Mouse (Mus musculus): ENCODE results near the gene Lrrc10b. TPM values are rescaled to one million over a fixed set of nuclear protein-coding genes. Genes with fewer than 3 reads are reported as not detected.

The Lrrc10b gene
- polyA plus RNA-seq, 1 experiment from 2014 or later: 2.8 TPM

DNA sequence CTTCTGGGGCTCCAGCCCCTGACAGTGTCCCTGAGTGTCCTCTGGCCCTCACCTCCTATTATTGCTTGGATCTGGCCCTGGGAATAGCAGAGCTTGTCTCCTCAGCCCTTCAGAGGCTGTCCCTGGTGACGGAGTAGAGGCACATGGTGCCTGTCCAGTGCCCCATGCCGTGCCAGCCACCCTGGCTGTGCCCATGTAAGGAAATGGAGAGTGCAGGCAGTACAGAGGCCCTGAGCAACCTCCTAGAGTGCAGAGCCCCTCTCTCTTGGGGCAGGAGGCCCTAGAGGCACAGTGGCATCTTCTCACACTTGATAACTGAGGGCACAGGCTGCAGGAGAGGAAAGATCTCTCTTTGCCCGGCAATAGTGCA is 1.9 kb downstream of the Lrrc10b start:
- Histone ChIP-seq H3K4me1 (replicated peaks; ENCODE audit: control insufficient read depth, insufficient read depth) (no peaks in the 10 kb centered on the region; the same call in 1 of the 2 replicates), H3K36me3 (ENCODE audit: control insufficient read depth, insufficient read depth, low read length) (no peaks in the 10 kb centered on the region), H3K27ac (replicated peaks) (peak overlapping the region; percentile 58; the same call in 1 of the 2 replicates), H3K9ac (ENCODE audit: low read length) (no peak overlapping the region), H3K4me2 (replicated peaks; ENCODE audit: low read depth) (peak overlapping the region; percentile 23; the same call in 1 of the 2 replicates), H3K27me3 (ENCODE audit: control insufficient read depth, insufficient read depth, low read length) (peaks cover 4% of the 10 kb centered on the region; the same call in 1 of the 2 replicates), H3K9me3 (ENCODE audit: control insufficient read depth, low read length) (no peaks in the 10 kb centered on the region), H3K4me3 (ENCODE audit: low read depth, low read length) (peak overlapping the region; percentile 4; the same call in 1 of the 2 replicates)
- no peak for ATAC-seq (ENCODE audit: low FRiP score, low TSS enrichment)
- no peak for DNase-seq (ENCODE audit: low spot score)
- TF ChIP-seq EP300 (optimal IDR thresholded peaks at IDR 0.05) (no peak), CTCF (IDR thresholded peaks at IDR 0.05; ENCODE audit: low read depth) (no peak)
- 62% methylated on average over 3 of the region's 3 CpGs for WGBS

DNA sequence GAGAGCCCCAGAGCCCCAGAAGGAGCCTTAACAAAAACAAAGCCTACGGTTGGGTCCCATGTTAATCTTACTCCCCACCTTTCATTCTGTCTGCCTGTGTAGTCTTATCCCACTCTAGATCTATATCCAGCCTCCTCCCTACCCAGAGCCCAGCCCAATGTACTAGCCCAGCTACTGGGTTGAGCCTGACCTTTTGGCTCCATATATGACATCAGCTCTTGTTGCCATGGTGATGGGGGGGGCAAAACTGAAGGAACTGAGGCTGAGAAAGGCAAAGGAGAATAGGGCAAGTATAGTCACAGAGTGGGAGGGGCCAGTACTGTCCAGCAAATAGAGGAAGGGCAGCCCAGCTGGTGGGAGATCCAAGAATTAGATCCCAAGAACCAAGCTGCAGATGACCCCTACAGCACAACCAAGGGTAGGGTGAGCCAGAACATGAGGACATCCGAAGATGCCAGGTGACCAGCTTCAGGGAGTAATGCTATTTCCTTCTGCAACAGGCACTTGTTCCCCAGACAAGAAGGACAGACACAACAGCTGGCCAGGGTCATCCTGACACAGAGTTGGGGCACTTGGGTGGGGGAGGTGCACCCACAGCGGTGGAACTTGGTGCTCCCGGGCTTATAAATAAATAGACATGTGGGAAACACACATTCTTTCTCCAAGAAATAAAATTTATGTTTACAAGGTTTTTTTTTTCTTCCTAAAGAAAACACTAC is 2.4 kb downstream of the Lrrc10b start:
- Histone ChIP-seq H3K9ac (ENCODE audit: low read length) (no peak overlapping the region), H3K27ac (replicated peaks) (peak overlapping the region; percentile 58; the same call in 1 of the 2 replicates), H3K4me3 (ENCODE audit: low read depth, low read length) (peak overlapping the region; percentile 4; the same call in 1 of the 2 replicates), H3K4me2 (replicated peaks; ENCODE audit: low read depth) (0 out of 2 replicates have a peak overlapping the region, but pooled peaks have one; percentile 5), H3K9me3 (ENCODE audit: control insufficient read depth, low read length) (no peaks in the 10 kb centered on the region), H3K36me3 (ENCODE audit: control insufficient read depth, insufficient read depth, low read length) (no peaks in the 10 kb centered on the region), H3K27me3 (ENCODE audit: control insufficient read depth, insufficient read depth, low read length) (peaks cover 3% of the 10 kb centered on the region; the same call in 1 of the 2 replicates), H3K4me1 (replicated peaks; ENCODE audit: control insufficient read depth, insufficient read depth) (no peaks in the 10 kb centered on the region; the same call in 1 of the 2 replicates)
- ATAC-seq (ENCODE audit: low FRiP score, low TSS enrichment) (peak; percentile 52), DNase-seq (ENCODE audit: low spot score) (peak; percentile 59)
- 45% methylated on average over 4 of the region's 4 CpGs for WGBS
- TF ChIP-seq EP300 (optimal IDR thresholded peaks at IDR 0.05) (no peak), CTCF (IDR thresholded peaks at IDR 0.05; ENCODE audit: low read depth) (no peak)

DNA sequence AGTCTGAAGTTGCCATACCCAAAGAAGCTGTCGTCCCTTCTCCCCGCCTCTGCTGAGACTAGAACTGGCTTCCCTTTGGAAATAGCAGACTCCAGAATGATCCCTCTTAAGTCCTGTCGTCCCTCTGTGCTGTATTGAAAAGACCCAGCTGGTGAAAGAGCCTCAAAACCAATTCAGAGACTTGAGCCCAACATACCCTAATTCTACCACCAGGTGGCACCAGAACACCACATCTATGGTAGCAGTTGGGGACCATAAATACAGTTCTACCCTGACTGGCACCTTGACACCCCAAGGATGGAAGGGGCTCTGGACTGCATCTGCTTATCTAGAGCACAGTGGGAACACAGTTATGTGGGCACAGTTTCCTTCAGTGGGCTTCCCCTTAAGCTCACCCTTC is 7.6 kb downstream of the Lrrc10b start:
- H3K27ac ChIP-seq (replicated peaks): no peak overlapping the region
- no peak overlapping the region for H3K4me2 ChIP-seq (replicated peaks; ENCODE audit: low read depth)
- H3K9me3 ChIP-seq (ENCODE audit: control insufficient read depth, low read length): no peaks in the 10 kb centered on the region
- ATAC-seq (ENCODE audit: low FRiP score, low TSS enrichment) (peak; percentile 48; the same call in 1 of the 2 replicates), DNase-seq (ENCODE audit: low spot score) (peak; percentile 74)
- no peak for TF ChIP-seq EP300 (optimal IDR thresholded peaks at IDR 0.05)
- TF ChIP-seq CTCF (IDR thresholded peaks at IDR 0.05; ENCODE audit: low read depth): peak; percentile 98
- WGBS: 0% methylated on average over 3 of the region's 3 CpGs
- H3K9ac ChIP-seq (ENCODE audit: low read length): no peak overlapping the region
- H3K4me1 ChIP-seq (replicated peaks; ENCODE audit: control insufficient read depth, insufficient read depth): no peaks in the 10 kb centered on the region
- H3K4me3 ChIP-seq (ENCODE audit: low read depth, low read length): no peak overlapping the region
- H3K36me3 ChIP-seq (ENCODE audit: control insufficient read depth, insufficient read depth, low read length): no peaks in the 10 kb centered on the region
- no peaks in the 10 kb centered on the region for H3K27me3 ChIP-seq (ENCODE audit: control insufficient read depth, insufficient read depth, low read length)

DNA sequence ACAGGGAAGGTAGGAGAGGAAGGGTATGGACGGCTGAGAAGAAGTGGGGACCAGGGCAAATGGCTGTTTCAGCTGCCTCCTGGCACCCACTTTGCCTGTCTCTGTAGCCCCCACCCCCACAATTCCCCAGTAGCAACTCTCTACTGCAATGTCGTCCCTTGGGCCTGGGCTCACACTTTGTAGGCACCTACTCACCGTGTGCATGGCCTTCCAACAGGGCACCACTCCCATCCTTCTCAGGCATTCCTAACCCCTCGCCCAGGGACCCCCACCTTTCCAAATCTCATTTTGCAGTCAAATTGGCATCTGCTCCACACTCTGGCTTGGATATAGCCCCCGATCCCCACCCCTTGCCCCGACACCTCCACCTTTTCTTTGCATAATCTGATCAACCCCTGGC is 8.1 kb downstream of the Lrrc10b start:
- no peaks in the 10 kb centered on the region for H3K9me3 ChIP-seq (ENCODE audit: control insufficient read depth, low read length)
- whole genome bisulfite sequencing: 59% methylated on average over 6 of the region's 6 CpGs
- no peaks in the 10 kb centered on the region for H3K27me3 ChIP-seq (ENCODE audit: control insufficient read depth, insufficient read depth, low read length)
- no peak overlapping the region for H3K4me2 ChIP-seq (replicated peaks; ENCODE audit: low read depth)
- DNase-seq (ENCODE audit: low spot score) (no peak), ATAC-seq (ENCODE audit: low FRiP score, low TSS enrichment) (no peak)
- H3K4me3 ChIP-seq (ENCODE audit: low read depth, low read length): no peak overlapping the region
- no peaks in the 10 kb centered on the region for H3K36me3 ChIP-seq (ENCODE audit: control insufficient read depth, insufficient read depth, low read length)
- no peak overlapping the region for H3K27ac ChIP-seq (replicated peaks)
- H3K9ac ChIP-seq (ENCODE audit: low read length): no peak overlapping the region
- no peaks in the 10 kb centered on the region for H3K4me1 ChIP-seq (replicated peaks; ENCODE audit: control insufficient read depth, insufficient read depth)
- no peak for TF ChIP-seq EP300 (optimal IDR thresholded peaks at IDR 0.05)
- TF ChIP-seq CTCF (IDR thresholded peaks at IDR 0.05; ENCODE audit: low read depth): no peak

DNA sequence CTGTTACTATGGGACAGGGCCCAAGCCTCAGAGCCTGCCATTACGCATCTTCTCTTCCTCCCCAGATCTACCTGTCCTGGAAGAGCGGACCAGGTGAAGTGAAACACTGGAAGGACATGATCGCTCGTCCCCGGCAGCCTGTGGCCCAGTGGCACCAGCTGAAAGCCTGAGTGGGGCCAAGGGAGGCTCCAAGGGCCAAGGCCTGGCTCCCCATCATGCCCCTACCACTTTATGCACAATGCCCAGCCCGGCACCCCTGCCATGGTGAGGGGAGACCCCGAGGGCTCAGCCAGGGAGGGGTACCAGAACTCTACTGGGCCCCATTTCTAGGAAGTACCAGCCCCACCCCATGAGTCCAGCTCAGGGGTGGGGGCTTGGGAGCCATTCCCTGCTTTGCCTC is 9.0 kb downstream of the Lrrc10b start:
- TF ChIP-seq CTCF (IDR thresholded peaks at IDR 0.05; ENCODE audit: low read depth) (no peak), EP300 (optimal IDR thresholded peaks at IDR 0.05) (no peak)
- DNase-seq (ENCODE audit: low spot score) (no peak), ATAC-seq (ENCODE audit: low FRiP score, low TSS enrichment) (no peak)
- H3K36me3 ChIP-seq (ENCODE audit: control insufficient read depth, insufficient read depth, low read length): no peaks in the 10 kb centered on the region
- H3K4me1 ChIP-seq (replicated peaks; ENCODE audit: control insufficient read depth, insufficient read depth): no peaks in the 10 kb centered on the region
- H3K9ac ChIP-seq (ENCODE audit: low read length): no peak overlapping the region
- no peak overlapping the region for H3K4me2 ChIP-seq (replicated peaks; ENCODE audit: low read depth)
- no peaks in the 10 kb centered on the region for H3K27me3 ChIP-seq (ENCODE audit: control insufficient read depth, insufficient read depth, low read length)
- no peak overlapping the region for H3K4me3 ChIP-seq (ENCODE audit: low read depth, low read length)
- H3K9me3 ChIP-seq (ENCODE audit: control insufficient read depth, low read length): no peaks in the 10 kb centered on the region
- 94% methylated on average over 7 of the region's 7 CpGs for WGBS
- H3K27ac ChIP-seq (replicated peaks): no peak overlapping the region

DNA sequence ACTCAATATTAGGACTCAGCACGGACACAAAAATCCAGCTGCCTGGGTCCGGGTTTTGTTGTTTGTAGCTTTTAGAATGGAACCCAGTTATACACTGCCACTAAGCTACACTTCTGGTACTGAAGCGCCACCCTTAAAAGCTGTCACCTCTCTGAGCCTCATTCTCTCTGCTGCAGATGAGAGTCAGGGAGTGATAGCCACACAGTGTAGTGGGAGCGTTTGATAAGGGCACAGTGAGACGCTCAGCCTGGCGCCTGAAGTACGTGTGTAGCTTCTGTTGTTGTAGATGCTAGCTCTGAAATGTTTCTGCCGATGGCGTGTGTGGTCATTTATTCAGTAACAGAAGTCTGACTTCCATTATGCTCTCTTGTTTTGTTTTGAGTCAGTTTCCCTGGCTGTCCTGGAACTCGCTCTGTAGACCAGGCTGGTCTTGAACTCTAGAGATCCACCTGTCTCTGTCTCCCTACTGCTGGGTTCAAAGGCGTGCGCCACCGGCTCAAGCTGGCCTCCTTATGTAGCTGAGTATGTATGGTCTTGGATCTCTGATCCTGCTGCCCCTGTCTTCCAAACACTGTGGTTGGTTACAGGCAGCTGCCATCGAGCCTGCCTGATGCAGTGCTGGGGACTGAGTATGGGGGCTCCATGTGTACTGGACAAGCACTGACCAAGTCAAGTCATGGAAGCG is 12.4 kb downstream of the Lrrc10b start:
- 89% methylated on average over 15 of the region's 15 CpGs for WGBS
- DNase-seq (ENCODE audit: low spot score): no peak
- Histone ChIP-seq H3K36me3 (ENCODE audit: control insufficient read depth, insufficient read depth, low read length) (no peaks in the 10 kb centered on the region), H3K27me3 (ENCODE audit: control insufficient read depth, insufficient read depth, low read length) (no peaks in the 10 kb centered on the region), H3K9me3 (ENCODE audit: control insufficient read depth, low read length) (no peaks in the 10 kb centered on the region), H3K4me3 (ENCODE audit: low read depth, low read length) (no peak overlapping the region), H3K4me1 (replicated peaks; ENCODE audit: control insufficient read depth, insufficient read depth) (no peaks in the 10 kb centered on the region), H3K27ac (replicated peaks) (no peak overlapping the region), H3K4me2 (replicated peaks; ENCODE audit: low read depth) (no peak overlapping the region), H3K9ac (ENCODE audit: low read length) (no peak overlapping the region)
- TF ChIP-seq EP300 (optimal IDR thresholded peaks at IDR 0.05) (no peak), CTCF (IDR thresholded peaks at IDR 0.05; ENCODE audit: low read depth) (no peak)
- ATAC-seq (ENCODE audit: low FRiP score, low TSS enrichment): no peak
